Mouse (Mus musculus) midbrain, embryonic 11.5 days (tissue): ENCODE measurements around the gene Inhbc. TPM values are rescaled to one million over a fixed set of nuclear protein-coding genes. Genes with fewer than 3 reads are reported as not detected.

Experiments
- ATAC-seq: fragments of 200-750 bp; cut with Nextera tagmentation; 2 replicates; pipeline ENCODE4 v1.8.0; 2017; ENCODE audit warnings: moderate TSS enrichment, moderate library complexity; ENCODE audit not compliant: low FRiP score
- DNase-seq: peaks from one replicate; pipeline ENCODE4 v3.0.0; 2015; ENCODE audit warnings: low spot score; ENCODE audit errors: missing footprints
- H3K27ac ChIP-seq: fragments of 300-500 bp; sonication (generic); 2 replicates; pipeline ENCODE4 v1.5.1; 2014; ENCODE audit warnings: low read depth, low read length
- H3K27me3 ChIP-seq: fragments of 300-500 bp; sonication (generic); 2 replicates; pipeline ENCODE4 v1.6.1; 2014; ENCODE audit warnings: mild to moderate bottlenecking, low read length, moderate library complexity, mixed read lengths; ENCODE audit not compliant: control insufficient read depth, insufficient read depth
- H3K36me3 ChIP-seq: fragments of 300-500 bp; sonication (generic); 2 replicates; pipeline ENCODE4 v1.6.1; 2014; ENCODE audit warnings: mild to moderate bottlenecking, low read length, moderate library complexity, mixed read lengths; ENCODE audit not compliant: control insufficient read depth, insufficient read depth
- H3K4me1 ChIP-seq: fragments of 300-500 bp; sonication (generic); 2 replicates; pipeline ENCODE4 v1.6.1; 2014; ENCODE audit warnings: low read length; ENCODE audit not compliant: control insufficient read depth, insufficient read depth
- H3K4me2 ChIP-seq: fragments of 300-500 bp; sonication (generic); 2 replicates; pipeline ENCODE4 v1.6.1; 2014; ENCODE audit warnings: mild to moderate bottlenecking, moderate library complexity
- H3K4me3 ChIP-seq: fragments of 300-500 bp; sonication (generic); 2 replicates; pipeline ENCODE4 v1.5.1; 2014; ENCODE audit warnings: low read depth, low read length
- H3K9ac ChIP-seq: fragments of 300-500 bp; sonication (generic); 2 replicates; pipeline ENCODE4 v1.6.1; 2014; ENCODE audit warnings: low read length
- H3K9me3 ChIP-seq: fragments of 300-500 bp; sonication (generic); 2 replicates; pipeline ENCODE4 v1.6.1; 2016; ENCODE audit warnings: low read length; ENCODE audit not compliant: control insufficient read depth
- WGBS: fragments of 180-500 bp; shearing (Covaris S2); extraction: QIAGEN DNeasy Blood & Tissue Kit; methylation state at CpG from one replicate; pipeline ENCODE4 v1.1.7; 2014; 5-methylcytosine and 5-hydroxymethylcytosine counted together
- polyA plus RNA-seq: library from polyadenylated mRNA; unstranded; fragments of >200 nt; fragmentation: Nextera tagmentation; extraction: Ambion mirVana; gene quantifications from 2 replicates; pipeline ENCODE4 v1.2.1, GENCODE M21; 2014

Inhbc gene
- polyA plus RNA-seq, 1 experiment from 2014 or later, result not detected

DNA sequence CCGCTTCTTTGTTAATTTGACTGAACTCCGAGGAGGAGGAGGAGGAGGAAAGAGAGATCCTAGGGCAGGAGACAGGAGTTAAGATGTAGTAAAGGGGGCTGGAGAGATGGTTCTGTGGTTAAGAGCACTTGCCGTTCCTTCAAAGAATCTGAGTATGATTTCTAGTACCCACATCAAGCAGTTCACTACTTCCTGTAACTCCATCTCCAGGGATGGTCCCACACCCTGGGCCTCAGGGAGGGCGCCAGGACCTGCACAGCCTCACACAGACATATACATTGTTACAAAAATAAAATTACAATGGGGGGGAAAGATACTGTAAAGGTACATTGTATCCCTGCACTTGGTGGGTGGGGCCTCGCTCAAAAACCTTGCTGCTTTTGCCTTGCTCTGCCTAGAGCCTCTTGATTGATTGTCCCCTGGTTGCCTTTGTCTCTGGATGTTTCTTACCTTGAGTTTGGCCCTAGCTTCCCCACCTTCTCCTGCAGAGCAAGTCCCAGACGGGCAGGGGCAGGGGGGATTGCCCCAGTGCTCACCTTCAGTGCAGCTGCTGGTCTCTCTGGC is 32.6 kb downstream of the Inhbc start:
- Histone ChIP-seq H3K4me1 (peaks cover 27% of the 10 kb centered on the region), H3K4me3 (no peak overlapping the region), H3K4me2 (no peak overlapping the region), H3K36me3 (no peaks in the 10 kb centered on the region), H3K9me3 (no peaks in the 10 kb centered on the region), H3K27ac (no peak overlapping the region), H3K27me3 (no peaks in the 10 kb centered on the region; the same call in 1 of the 2 replicates), H3K9ac (no peak overlapping the region)
- WGBS, result 84% methylated on average over 6 of the region's 6 CpGs
- ATAC-seq (no peak), DNase-seq (peak; percentile 70)

DNA sequence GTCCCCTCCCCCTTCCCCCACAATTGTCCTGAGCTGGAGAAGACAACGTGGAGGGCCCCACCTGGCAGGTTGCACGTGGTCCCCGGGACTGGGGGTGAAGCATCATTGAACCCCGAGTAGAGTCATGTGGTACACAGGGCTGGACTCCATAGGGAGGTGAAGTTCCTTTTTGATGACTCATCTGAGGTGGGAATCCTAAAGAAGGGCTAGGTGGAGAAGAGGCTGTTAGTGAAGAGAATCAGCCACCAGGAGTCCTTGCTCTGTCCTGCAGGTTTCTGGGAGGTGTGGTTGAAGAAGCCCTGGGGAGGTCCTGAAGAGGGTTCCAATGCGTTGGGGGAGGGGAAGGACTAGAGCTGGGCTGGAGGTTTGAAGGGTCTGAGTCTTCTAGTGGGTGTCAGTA is 33.3 kb downstream of the Inhbc start:
- Histone ChIP-seq H3K4me3 (no peak overlapping the region), H3K9ac (no peak overlapping the region), H3K9me3 (no peaks in the 10 kb centered on the region), H3K4me1 (peaks cover 23% of the 10 kb centered on the region), H3K36me3 (no peaks in the 10 kb centered on the region), H3K27ac (no peak overlapping the region), H3K27me3 (no peaks in the 10 kb centered on the region; the same call in 1 of the 2 replicates), H3K4me2 (no peak overlapping the region)
- ATAC-seq (no peak), DNase-seq (peak; percentile 59)
- WGBS, result 76% methylated on average over 5 of the region's 5 CpGs

DNA sequence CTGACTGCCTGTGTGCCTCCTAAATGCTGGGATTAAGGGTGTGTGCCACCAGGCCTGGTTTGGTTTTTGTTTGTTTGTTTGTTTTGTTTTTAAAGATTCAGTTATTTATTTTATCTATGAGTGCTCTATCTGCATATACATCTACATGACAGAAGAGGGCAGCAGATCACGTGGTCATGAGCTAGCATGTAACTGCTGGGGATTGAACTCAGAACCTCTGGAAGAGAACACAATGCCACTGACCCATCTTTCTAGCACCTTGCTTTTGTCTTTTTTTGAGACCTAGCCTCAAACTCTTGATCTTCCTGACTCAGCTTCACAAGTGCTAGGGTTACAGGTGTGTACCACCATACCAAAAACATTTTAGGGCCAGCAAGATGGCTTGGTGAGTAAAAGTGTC is 35.0 kb downstream of the Inhbc start:
- no peak overlapping the region for H3K9ac ChIP-seq
- ATAC-seq, result no peak
- no peaks in the 10 kb centered on the region; the same call in 1 of the 2 replicates for H3K36me3 ChIP-seq
- 63% methylated on average over 1 of the region's 1 CpGs for WGBS
- no peak overlapping the region for H3K4me3 ChIP-seq
- DNase-seq, result peak; percentile 65
- H3K27ac ChIP-seq, result no peak overlapping the region
- no peaks in the 10 kb centered on the region for H3K9me3 ChIP-seq
- peaks cover 8% of the 10 kb centered on the region for H3K4me1 ChIP-seq
- no peaks in the 10 kb centered on the region for H3K27me3 ChIP-seq
- no peak overlapping the region for H3K4me2 ChIP-seq

DNA sequence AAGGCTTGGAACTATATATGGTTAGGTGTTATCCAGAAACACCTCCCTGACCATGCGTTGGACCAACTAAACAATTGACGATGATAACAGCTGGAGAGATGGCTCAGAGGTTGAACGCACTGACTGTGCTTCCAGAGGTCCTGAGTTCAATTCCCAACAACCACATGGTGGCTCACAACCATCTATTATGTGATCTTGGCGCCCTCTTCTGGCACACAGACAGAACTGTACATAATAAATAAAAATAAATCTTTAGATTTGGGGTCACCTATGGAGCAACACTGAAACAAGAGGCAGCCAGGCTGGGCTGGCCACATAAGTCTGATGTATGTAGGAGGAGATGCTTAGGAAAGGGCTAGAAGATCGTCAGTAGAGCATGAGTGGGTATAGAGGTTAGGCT is 37.1 kb downstream of the Inhbc start:
- Histone ChIP-seq H3K27ac (no peak overlapping the region), H3K4me3 (no peak overlapping the region), H3K9me3 (no peaks in the 10 kb centered on the region), H3K36me3 (no peaks in the 10 kb centered on the region; the same call in 1 of the 2 replicates), H3K4me2 (no peak overlapping the region), H3K27me3 (peaks cover 12% of the 10 kb centered on the region), H3K9ac (no peak overlapping the region), H3K4me1 (0 out of 2 replicates have a peak, but pooled peaks cover 2% of the 10 kb centered on the region)
- DNase-seq, result peak; percentile 85
- no peak for ATAC-seq
- WGBS, result 69% methylated on average over 5 of the region's 5 CpGs

DNA sequence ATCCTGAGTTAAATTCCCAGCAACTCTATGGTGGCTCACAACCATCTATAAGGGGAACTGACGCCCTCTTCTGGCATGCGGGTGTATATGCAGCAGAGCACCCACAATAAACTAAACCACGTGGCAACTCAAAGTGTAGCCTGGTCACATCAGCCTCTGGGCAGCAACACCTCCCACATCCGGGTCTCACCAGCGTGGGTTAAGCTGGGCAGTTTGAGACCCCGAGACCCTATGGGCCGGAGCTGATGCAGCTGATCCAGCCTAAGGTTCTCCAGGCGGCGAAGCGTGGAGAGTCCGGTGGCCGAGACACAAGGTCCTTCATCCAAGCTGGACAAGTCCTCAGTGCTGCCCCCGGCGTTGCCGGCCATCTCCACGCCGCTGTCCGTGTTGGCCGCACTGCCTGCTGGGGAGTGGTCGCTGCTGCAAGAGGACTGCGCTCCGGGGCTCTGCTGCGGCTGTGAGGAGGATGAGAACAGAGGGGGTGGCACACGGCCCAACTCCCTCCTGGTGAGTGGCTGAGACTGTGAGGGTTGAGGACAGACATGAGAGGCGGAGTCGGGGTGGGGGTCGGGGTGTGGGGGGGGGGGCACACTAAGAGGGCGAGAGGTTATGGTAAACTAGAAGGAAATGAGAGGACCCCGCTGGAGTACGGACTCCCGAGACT is 37.9 kb downstream of the Inhbc start:
- Histone ChIP-seq H3K36me3 (no peaks in the 10 kb centered on the region; the same call in 1 of the 2 replicates), H3K27me3 (peaks cover 20% of the 10 kb centered on the region), H3K4me3 (peak overlapping the region; percentile 15; the same call in 1 of the 2 replicates), H3K9ac (no peak overlapping the region; the same call in 1 of the 2 replicates), H3K4me1 (0 out of 2 replicates have a peak, but pooled peaks cover 2% of the 10 kb centered on the region), H3K4me2 (peak overlapping the region; percentile 39), H3K27ac (no peak overlapping the region), H3K9me3 (no peaks in the 10 kb centered on the region)
- ATAC-seq (peak; percentile 57), DNase-seq (peak; percentile 87)
- 27% methylated on average over 30 of the region's 31 CpGs for WGBS

DNA sequence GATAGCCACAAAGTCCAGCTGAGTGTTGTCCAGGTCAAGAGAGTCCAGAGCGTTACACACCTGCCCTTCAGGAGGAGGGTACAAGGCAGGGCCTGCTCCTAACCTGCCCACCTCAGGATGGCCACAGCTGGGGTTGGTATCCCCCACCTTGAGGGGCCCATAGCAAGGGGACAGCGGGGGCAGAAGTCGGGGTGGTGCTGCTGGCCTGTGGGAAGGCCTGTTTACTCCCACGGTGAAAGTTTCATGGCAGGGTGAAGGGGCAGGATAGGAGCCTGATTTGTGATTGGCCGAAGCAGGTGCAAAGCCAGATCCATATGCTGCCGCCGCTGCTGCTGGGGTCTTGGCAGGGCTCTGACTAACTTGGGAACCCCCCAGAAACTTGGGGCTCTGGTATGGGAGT is 40.0 kb downstream of the Inhbc start:
- DNase-seq (peak; percentile 21), ATAC-seq (no peak)
- Histone ChIP-seq H3K4me1 (peaks cover 12% of the 10 kb centered on the region), H3K36me3 (no peaks in the 10 kb centered on the region; the same call in 1 of the 2 replicates), H3K4me2 (no peak overlapping the region), H3K9ac (no peak overlapping the region), H3K27ac (no peak overlapping the region), H3K27me3 (peaks cover 42% of the 10 kb centered on the region), H3K4me3 (no peak overlapping the region), H3K9me3 (no peaks in the 10 kb centered on the region)
- 84% methylated on average over 7 of the region's 7 CpGs for WGBS

DNA sequence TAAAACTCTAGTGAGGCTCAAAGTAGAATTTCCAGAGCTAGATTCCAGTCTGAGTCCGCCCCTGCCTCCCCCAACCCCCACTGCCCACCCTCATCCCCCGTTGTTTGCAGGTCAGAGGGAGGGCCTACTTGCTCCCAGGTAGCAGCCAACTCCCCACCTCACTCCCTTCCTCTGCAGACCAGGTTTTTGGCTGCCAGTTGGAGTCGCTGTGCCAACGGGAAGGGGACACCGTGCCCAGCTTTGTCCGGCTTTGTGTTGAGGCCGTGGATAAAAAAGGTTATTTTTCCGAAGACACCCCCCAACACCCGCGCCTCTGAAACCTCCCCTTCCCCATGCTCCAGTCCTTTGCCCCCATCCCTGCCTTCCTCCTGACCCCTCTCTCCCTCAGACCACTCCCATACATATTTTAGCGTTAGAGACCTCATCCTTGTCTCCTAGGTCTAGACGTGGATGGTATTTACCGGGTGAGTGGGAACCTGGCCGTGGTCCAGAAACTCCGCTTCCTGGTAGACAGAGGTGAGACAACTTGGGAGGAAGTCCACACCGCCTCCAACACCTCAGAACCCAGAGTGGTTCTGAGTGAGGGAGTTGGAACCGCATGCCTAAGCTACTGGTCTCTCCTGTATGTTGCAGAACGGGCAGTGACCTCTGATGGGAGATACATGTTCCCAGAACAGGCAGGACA is 42.6 kb downstream of the Inhbc start:
- Histone ChIP-seq H3K27ac (no peak overlapping the region), H3K36me3 (no peaks in the 10 kb centered on the region; the same call in 1 of the 2 replicates), H3K4me2 (no peak overlapping the region), H3K9ac (no peak overlapping the region), H3K27me3 (peaks cover 52% of the 10 kb centered on the region), H3K4me1 (peaks cover 12% of the 10 kb centered on the region), H3K4me3 (no peak overlapping the region), H3K9me3 (no peaks in the 10 kb centered on the region)
- WGBS, result 51% methylated on average over 18 of the region's 18 CpGs
- peak; percentile 86 for DNase-seq
- no peak for ATAC-seq

DNA sequence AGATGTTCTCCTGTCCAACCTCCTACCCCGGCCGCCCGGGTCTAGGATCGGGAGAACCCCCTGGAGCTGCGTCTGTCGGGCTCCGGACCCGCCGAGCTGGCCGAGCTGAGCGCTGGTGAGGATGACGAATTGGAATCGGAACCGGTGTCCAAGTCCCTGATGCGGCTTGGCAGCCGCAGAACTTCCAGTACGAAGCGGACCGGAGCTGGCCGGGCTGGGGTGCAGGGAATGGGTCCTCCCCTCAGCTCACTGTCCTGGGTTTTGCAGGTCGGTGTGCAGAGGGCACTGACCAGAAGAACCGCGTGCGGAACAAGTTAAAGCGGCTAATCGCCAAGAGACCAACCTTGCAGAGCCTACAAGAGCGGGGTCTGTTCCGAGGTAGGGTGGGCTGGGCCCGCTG is 43.4 kb downstream of the Inhbc start:
- no peak overlapping the region for H3K27ac ChIP-seq
- peak overlapping the region; percentile 25; the same call in 1 of the 2 replicates for H3K9ac ChIP-seq
- peaks cover 52% of the 10 kb centered on the region for H3K27me3 ChIP-seq
- H3K9me3 ChIP-seq, result no peaks in the 10 kb centered on the region
- H3K36me3 ChIP-seq, result no peaks in the 10 kb centered on the region; the same call in 1 of the 2 replicates
- H3K4me2 ChIP-seq, result peak overlapping the region; percentile 51
- peak overlapping the region; percentile 32 for H3K4me3 ChIP-seq
- 5% methylated on average over 29 of the region's 29 CpGs for WGBS
- peaks cover 10% of the 10 kb centered on the region for H3K4me1 ChIP-seq
- ATAC-seq, result no peak
- DNase-seq, result peak; percentile 90
